Mouse (Mus musculus) stomach, postnatal 0 days (tissue): ENCODE results near the gene Dct. TPM values are rescaled to one million over a fixed set of nuclear protein-coding genes. Genes with fewer than 3 reads are reported as not detected.

Experiments used
- ATAC-seq: fragments of 200-750 bp; cut with Nextera tagmentation; 2 replicates; pipeline ENCODE4 v1.8.0; 2017; ENCODE audit not compliant: low FRiP score, low TSS enrichment
- DNase-seq: peaks from one replicate; pipeline ENCODE4 v3.0.0-alpha.2; 2016; ENCODE audit warnings: low spot score
- H3K27ac ChIP-seq: fragments of 300-500 bp; sonication (generic); replicated peaks from 2 replicates; pipeline ENCODE4 v1.5.1; 2014; ENCODE audit warnings: mild to moderate bottlenecking, control low read depth
- H3K27me3 ChIP-seq: fragments of 300-500 bp; sonication (generic); 2 replicates; pipeline ENCODE4 v1.6.1; 2014; ENCODE audit warnings: low read length; ENCODE audit not compliant: control insufficient read depth, insufficient read depth
- H3K36me3 ChIP-seq: fragments of 300-500 bp; sonication (generic); 2 replicates; pipeline ENCODE4 v1.6.1; 2014; ENCODE audit warnings: low read length, mixed read lengths; ENCODE audit not compliant: control insufficient read depth, insufficient read depth
- H3K4me1 ChIP-seq: fragments of 300-500 bp; sonication (generic); replicated peaks from 2 replicates; pipeline ENCODE4 v1.6.1; 2014; ENCODE audit warnings: antibody characterized with exemption; ENCODE audit not compliant: control insufficient read depth, insufficient read depth
- H3K4me2 ChIP-seq: fragments of 300-500 bp; sonication (generic); replicated peaks from 2 replicates; pipeline ENCODE4 v1.6.1; 2014; ENCODE audit warnings: low read depth, mild to moderate bottlenecking, control low read depth, moderate library complexity
- H3K4me3 ChIP-seq: fragments of 300-500 bp; sonication (generic); 2 replicates; pipeline ENCODE4 v1.5.1; 2014; ENCODE audit warnings: low read depth, low read length, control low read depth
- H3K9ac ChIP-seq: fragments of 300-500 bp; sonication (generic); 2 replicates; pipeline ENCODE4 v1.6.1; 2014; ENCODE audit warnings: mild to moderate bottlenecking, low read length, control low read depth, mixed read lengths
- H3K9me3 ChIP-seq: fragments of 300-500 bp; sonication (generic); 2 replicates; pipeline ENCODE4 v1.6.1; 2016; ENCODE audit warnings: low read length; ENCODE audit not compliant: control insufficient read depth
- CTCF ChIP-seq: IDR thresholded peaks from 2 replicates; pipeline ENCODE4 v1.5.1; 2016; ENCODE audit warnings: antibody characterized with exemption, low read depth, mild to moderate bottlenecking, moderate library complexity
- EP300 ChIP-seq: optimal IDR thresholded peaks from 2 replicates; pipeline ENCODE3; 2016; ENCODE audit warnings: antibody characterized with exemption
- WGBS: fragments of 180-500 bp; shearing (Covaris S2); extraction: QIAGEN DNeasy Blood & Tissue Kit; methylation state at CpG from one replicate; pipeline ENCODE4 v1.1.7; 2014; 5-methylcytosine and 5-hydroxymethylcytosine counted together
- polyA plus RNA-seq: library from polyadenylated mRNA; unstranded; fragments of >200 nt; fragmentation: Nextera tagmentation; extraction: Ambion mirVana; gene quantifications from 2 replicates; pipeline ENCODE4 v1.2.1, GENCODE M21; 2015

Gene Dct
- polyA plus RNA-seq, 1 experiment from 2014 or later, result 0.27 TPM

DNA sequence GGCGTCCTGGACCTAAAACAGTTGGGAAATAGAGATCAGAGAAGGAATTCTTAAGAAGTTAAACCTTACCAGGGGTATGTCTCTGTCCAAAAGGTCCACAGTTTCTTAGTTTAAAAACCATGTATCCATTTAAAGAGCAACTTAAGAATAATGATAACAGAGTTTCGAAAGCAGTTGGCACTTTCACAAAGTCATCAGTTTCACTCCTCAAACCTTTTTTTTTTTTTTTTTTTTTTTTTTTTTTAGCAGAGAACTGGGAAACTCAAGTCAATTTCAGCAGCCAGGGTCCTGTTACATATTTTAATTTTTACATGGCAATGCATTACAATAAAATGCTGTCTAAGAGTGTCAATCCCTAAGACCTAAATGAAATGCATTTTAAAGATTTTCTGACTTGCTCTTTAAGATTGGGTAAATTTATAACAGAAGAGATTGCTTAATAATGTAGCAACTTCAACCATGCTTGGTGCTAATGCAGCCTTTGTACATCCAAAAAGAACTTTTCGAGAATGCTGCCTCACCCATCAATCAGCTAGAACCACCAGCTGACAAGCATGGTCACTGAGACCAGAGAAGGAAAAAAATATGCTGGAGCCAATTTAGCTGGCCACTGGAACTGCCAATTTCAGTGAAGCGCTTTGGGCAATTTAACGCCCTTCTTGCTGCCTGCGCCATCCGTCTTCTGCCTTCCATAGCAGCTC lies 11.3 kb downstream of the Dct start:
- no peak overlapping the region for H3K4me2 ChIP-seq
- H3K9me3 ChIP-seq, result no peaks in the 10 kb centered on the region
- TF ChIP-seq EP300, result no peak
- no peak for TF ChIP-seq CTCF
- DNase-seq (no peak), ATAC-seq (no peak)
- 69% methylated on average over 7 of the region's 7 CpGs for WGBS
- H3K4me1 ChIP-seq, result no peaks in the 10 kb centered on the region
- no peak overlapping the region for H3K27ac ChIP-seq
- H3K27me3 ChIP-seq, result no peaks in the 10 kb centered on the region
- no peak overlapping the region for H3K9ac ChIP-seq
- H3K4me3 ChIP-seq, result no peak overlapping the region
- H3K36me3 ChIP-seq, result no peaks in the 10 kb centered on the region

GRCm38 (mm10) chr14:118039074-118039473 lies 13.0 kb downstream of the Dct start:
- no peak for TF ChIP-seq EP300
- peak; percentile 40 for TF ChIP-seq CTCF
- Histone ChIP-seq H3K27ac (no peak overlapping the region), H3K27me3 (no peaks in the 10 kb centered on the region), H3K36me3 (no peaks in the 10 kb centered on the region), H3K9me3 (no peaks in the 10 kb centered on the region), H3K4me2 (no peak overlapping the region), H3K4me1 (no peaks in the 10 kb centered on the region), H3K9ac (no peak overlapping the region), H3K4me3 (no peak overlapping the region)
- no peak for ATAC-seq
- no peak for DNase-seq
- WGBS, result 53% methylated on average over 3 of the region's 3 CpGs

GRCm38 (mm10) chr14:118027564-118027963 lies 24.5 kb downstream of the Dct start:
- H3K4me2 ChIP-seq, result no peak overlapping the region
- peaks cover 6% of the 10 kb centered on the region for H3K9me3 ChIP-seq
- H3K4me1 ChIP-seq, result no peaks in the 10 kb centered on the region
- DNase-seq (no peak), ATAC-seq (no peak)
- no peak overlapping the region for H3K9ac ChIP-seq
- 95% methylated on average over 3 of the region's 3 CpGs for WGBS
- H3K36me3 ChIP-seq, result no peaks in the 10 kb centered on the region
- no peak overlapping the region for H3K4me3 ChIP-seq
- TF ChIP-seq CTCF, result peak; percentile 54
- no peak for TF ChIP-seq EP300
- no peaks in the 10 kb centered on the region for H3K27me3 ChIP-seq
- H3K27ac ChIP-seq, result no peak overlapping the region

DNA sequence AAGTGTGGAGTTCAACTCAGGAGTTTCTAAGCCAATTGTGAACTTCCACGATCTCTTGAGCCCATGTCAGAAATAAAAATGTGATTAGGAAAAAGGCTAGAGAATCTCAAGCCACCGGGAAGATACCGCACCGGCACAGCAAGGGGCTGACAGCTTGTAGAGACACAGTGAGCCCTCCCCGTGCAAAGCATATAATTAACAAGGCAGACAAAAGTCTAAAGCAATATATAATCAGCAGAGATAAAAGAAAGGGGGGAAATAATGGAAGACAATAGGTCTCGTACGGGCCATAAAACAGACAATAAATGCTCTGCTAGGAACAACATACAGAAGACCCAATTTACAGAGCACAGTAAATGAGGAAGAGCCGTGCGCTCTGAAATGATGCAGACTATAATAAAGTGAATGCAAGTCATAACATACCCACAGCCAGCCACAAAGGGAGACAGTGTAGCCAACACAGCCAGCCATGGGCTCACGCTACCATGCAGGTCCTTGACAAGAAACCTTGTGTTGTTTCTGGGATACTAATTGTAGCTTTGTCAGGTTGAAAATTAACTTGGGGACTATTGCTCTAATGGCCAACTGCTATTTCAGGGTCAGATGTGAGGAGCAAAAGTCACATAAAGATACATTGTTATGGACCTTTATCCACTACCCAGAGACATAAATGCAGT lies 30.0 kb downstream of the Dct start:
- no peak for ATAC-seq
- Histone ChIP-seq H3K27me3 (no peaks in the 10 kb centered on the region), H3K27ac (no peak overlapping the region), H3K9me3 (no peaks in the 10 kb centered on the region), H3K4me1 (no peaks in the 10 kb centered on the region), H3K4me2 (no peak overlapping the region), H3K36me3 (no peaks in the 10 kb centered on the region), H3K4me3 (no peak overlapping the region), H3K9ac (no peak overlapping the region)
- DNase-seq, result no peak
- 79% methylated on average over 10 of the region's 10 CpGs for WGBS
- no peak for TF ChIP-seq CTCF
- no peak for TF ChIP-seq EP300

GRCm38 (mm10) chr14:118019314-118019713 lies 32.7 kb downstream of the Dct start:
- H3K27me3 ChIP-seq, result no peaks in the 10 kb centered on the region
- TF ChIP-seq EP300 (no peak), CTCF (no peak)
- no peak overlapping the region for H3K27ac ChIP-seq
- H3K4me1 ChIP-seq, result no peaks in the 10 kb centered on the region
- no peak overlapping the region for H3K9ac ChIP-seq
- no peak for DNase-seq
- no peak for ATAC-seq
- no peaks in the 10 kb centered on the region for H3K9me3 ChIP-seq
- no peak overlapping the region for H3K4me3 ChIP-seq
- WGBS, result 57% methylated on average over 5 of the region's 5 CpGs
- H3K36me3 ChIP-seq, result no peaks in the 10 kb centered on the region
- H3K4me2 ChIP-seq, result no peak overlapping the region

DNA sequence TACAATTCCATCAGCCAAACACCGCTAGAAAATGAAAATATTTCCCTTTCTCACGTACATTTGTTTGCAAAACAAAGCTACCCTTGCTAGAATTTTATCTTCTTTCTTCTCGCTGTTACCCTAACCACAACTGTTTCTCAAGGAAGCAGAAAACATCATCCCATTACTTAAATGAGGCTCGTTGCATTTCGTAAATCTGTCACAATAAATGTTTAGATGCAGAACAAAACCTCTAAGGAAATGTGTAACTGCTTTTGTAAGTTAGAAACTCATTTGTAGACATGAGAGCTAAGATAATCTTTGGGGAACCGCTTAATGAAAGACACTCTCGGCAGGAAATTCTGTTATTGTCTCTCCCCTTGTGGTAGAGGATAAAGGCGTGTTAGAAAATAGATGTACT lies 38.8 kb downstream of the Dct start:
- H3K4me1 ChIP-seq, result no peaks in the 10 kb centered on the region
- no peak for DNase-seq
- no peak for TF ChIP-seq EP300
- TF ChIP-seq CTCF, result no peak
- no peak overlapping the region for H3K9ac ChIP-seq
- WGBS, result 84% methylated on average over 8 of the region's 8 CpGs
- H3K4me2 ChIP-seq, result no peak overlapping the region
- H3K27me3 ChIP-seq, result no peaks in the 10 kb centered on the region
- no peak overlapping the region for H3K27ac ChIP-seq
- no peaks in the 10 kb centered on the region for H3K9me3 ChIP-seq
- H3K4me3 ChIP-seq, result no peak overlapping the region
- H3K36me3 ChIP-seq, result no peaks in the 10 kb centered on the region
- no peak for ATAC-seq
